16 mouse cellular contexts compared by ENCODE assay signal in the genomic region with DNA sequence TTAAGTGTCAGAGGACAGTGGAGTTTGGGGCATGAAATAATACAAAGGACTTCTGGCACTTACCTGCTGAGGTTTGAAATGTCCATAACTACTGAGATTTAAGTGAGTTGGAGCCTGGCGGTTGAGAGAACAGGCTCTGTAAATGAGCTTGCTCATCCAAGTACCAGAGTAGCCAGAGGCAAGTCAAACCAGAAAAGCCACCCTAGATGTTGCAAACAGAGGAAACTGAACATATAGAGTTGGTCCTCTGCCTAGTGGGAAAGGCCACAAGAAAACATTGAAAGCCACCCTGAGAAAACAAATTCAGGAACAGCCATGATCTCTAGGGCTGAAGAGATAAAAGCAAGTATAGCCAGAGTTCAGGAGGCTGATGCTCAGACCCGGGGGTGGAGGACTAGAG.
"Had no signal": no experiment of that assay in that cellular context is flagged by ENCODE, and none has a peak within 500 bp of the region (broad histone marks: within the 10 kb centered on the region; RNA-seq: fewer than 3 reads in every experiment).

No protein-coding gene starts in this region.

- DNase-seq: heart, postnatal 10 days; heart, postnatal 14 days; heart, postnatal 36 days; heart, postnatal 4 days; kidney, adult 11 months; kidney, adult 18-20 months; kidney, adult 2 months; kidney, adult 8-10 months; kidney, adult 9 months; kidney, postnatal 10 days; kidney, postnatal 14 days; kidney, postnatal 25 days; kidney, postnatal 36 days; kidney, postnatal 4 days; layer of hippocampus, adult 9-11 months; layer of hippocampus, postnatal 36 days had no signal
